Mouse (Mus musculus) heart, embryonic 11.5 days (tissue): Measurements from ENCODE around the gene Lypd6b. TPM values are rescaled to one million over a fixed set of nuclear protein-coding genes. Genes with fewer than 3 reads are reported as not detected.
A peak's percentile ranks its signal among the peaks of the same experiment; 100 is the strongest.

Experiments
- ATAC-seq: fragments of 200-750 bp; cut with Nextera tagmentation; replicated peaks from 2 replicates; pipeline ENCODE4 v1.8.0; 2017; ENCODE audit warnings: moderate library complexity; ENCODE audit not compliant: insufficient number of reproducible peaks, low FRiP score, low TSS enrichment
- H3K27ac ChIP-seq: fragments of 300-500 bp; sonication (generic); 2 replicates; pipeline ENCODE4 v1.5.1; 2014; ENCODE audit warnings: mild to moderate bottlenecking, low read depth, low read length
- H3K27me3 ChIP-seq: fragments of 300-500 bp; sonication (generic); 2 replicates; pipeline ENCODE4 v1.6.1; 2014; ENCODE audit warnings: mild to moderate bottlenecking, low read length, mixed read lengths; ENCODE audit not compliant: control insufficient read depth, insufficient read depth
- H3K36me3 ChIP-seq: fragments of 300-500 bp; sonication (generic); 2 replicates; pipeline ENCODE4 v1.6.1; 2014; ENCODE audit warnings: mild to moderate bottlenecking, low read length, moderate library complexity, mixed read lengths; ENCODE audit not compliant: control insufficient read depth, insufficient read depth
- H3K4me1 ChIP-seq: fragments of 300-500 bp; sonication (generic); 2 replicates; pipeline ENCODE4 v1.6.1; 2014; ENCODE audit warnings: low read length; ENCODE audit not compliant: control insufficient read depth, insufficient read depth
- H3K4me2 ChIP-seq: fragments of 300-500 bp; sonication (generic); 2 replicates; pipeline ENCODE4 v1.6.1; 2014; ENCODE audit warnings: mild to moderate bottlenecking, moderate library complexity
- H3K4me3 ChIP-seq: fragments of 300-500 bp; sonication (generic); 2 replicates; pipeline ENCODE4 v1.5.1; 2014; ENCODE audit warnings: low read depth, low read length
- H3K9ac ChIP-seq: fragments of 300-500 bp; sonication (generic); 2 replicates; pipeline ENCODE4 v1.6.1; 2014; ENCODE audit warnings: mild to moderate bottlenecking, low read depth, low read length, moderate library complexity
- H3K9me3 ChIP-seq: fragments of 300-500 bp; sonication (generic); replicated peaks from 2 replicates; pipeline ENCODE4 v1.6.1; 2016; ENCODE audit warnings: low read length; ENCODE audit not compliant: control insufficient read depth
- whole genome bisulfite sequencing: fragments of 180-500 bp; shearing (Covaris S2); extraction: QIAGEN DNeasy Blood & Tissue Kit; methylation state at CpG from one replicate; pipeline ENCODE4 v1.1.7; 2014; ENCODE audit not compliant: insufficient replicate concordance; 5-methylcytosine and 5-hydroxymethylcytosine counted together
- polyA plus RNA-seq: library from polyadenylated mRNA; unstranded; fragments of >200 nt; fragmentation: Nextera tagmentation; extraction: Ambion mirVana; gene quantifications from 2 replicates; pipeline ENCODE4 v1.2.1, GENCODE M21; 2014

Lypd6b gene
- polyA plus RNA-seq, 1 experiment from 2014 or later: 1.3 TPM

DNA sequence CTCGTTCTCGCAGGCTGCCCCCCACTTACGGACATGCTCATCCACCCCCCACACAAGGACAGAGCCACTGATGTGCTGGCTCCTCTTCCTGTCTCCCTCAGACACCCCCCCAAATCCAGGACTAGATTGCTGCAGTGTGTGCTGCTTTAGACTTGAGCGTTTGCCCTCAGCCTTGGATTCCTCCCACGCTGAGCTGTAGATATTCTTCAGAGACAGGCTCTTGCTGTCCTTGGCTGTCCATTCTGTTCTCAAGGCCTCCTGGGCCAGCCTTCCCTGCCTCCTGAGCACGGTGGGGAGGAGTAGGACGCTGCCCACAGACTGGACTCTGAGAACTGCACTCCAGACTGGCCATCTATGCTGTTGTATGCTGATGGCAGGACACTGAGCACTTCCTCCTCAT is 40.5 kb upstream of the Lypd6b start:
- no peak for ATAC-seq
- Histone ChIP-seq H3K4me1 (peaks cover 25% of the 10 kb centered on the region), H3K9ac (no peak overlapping the region), H3K9me3 (no peaks in the 10 kb centered on the region), H3K4me2 (no peak overlapping the region), H3K27ac (no peak overlapping the region), H3K27me3 (no peaks in the 10 kb centered on the region), H3K4me3 (no peak overlapping the region), H3K36me3 (no peaks in the 10 kb centered on the region)
- 65% methylated on average over 7 of the region's 7 CpGs for WGBS

GRCm38 (mm10) chr2:49747670-49748069 is 39.8 kb upstream of the Lypd6b start:
- Histone ChIP-seq H3K4me2 (no peak overlapping the region), H3K9me3 (no peaks in the 10 kb centered on the region), H3K27ac (no peak overlapping the region), H3K4me3 (no peak overlapping the region), H3K4me1 (peaks cover 25% of the 10 kb centered on the region), H3K27me3 (no peaks in the 10 kb centered on the region), H3K36me3 (no peaks in the 10 kb centered on the region), H3K9ac (no peak overlapping the region)
- ATAC-seq: no peak
- WGBS: 85% methylated on average over 2 of the region's 2 CpGs

DNA sequence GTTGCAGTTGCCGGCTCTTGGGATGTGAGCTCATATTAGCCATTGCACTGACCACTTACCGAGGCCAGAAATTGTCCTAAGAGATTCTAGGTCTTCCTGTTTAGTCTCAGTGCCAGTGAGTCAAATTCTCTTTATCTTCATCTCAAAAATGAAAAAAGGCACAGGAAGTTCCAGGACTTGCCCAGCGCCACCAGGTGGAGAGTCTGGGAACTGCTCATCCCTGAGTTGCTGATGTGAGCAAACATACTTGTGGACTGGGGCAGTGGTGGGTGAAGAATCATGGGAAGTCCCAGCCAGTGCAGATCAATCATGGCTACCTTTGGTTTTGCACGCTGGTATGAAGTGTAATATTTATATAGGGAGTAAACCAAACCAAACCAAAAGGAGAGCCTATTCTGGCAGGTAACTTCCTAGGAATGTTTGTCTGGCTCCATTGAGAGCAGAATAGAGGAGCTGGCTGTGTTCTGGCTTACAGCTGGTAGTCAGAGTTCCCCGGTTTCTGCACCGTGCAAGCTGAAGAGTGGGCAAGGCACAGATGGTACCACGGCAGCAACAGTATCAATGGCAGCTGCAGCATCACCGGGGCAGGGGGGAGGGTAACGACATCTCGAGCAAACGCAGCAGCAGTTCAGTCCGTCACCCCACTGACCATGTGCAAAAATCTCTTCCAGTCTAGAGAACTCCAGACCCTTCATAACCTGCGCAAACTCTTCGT is 38.7 kb upstream of the Lypd6b start:
- no peak for ATAC-seq
- H3K36me3 ChIP-seq: no peaks in the 10 kb centered on the region
- H3K9ac ChIP-seq: no peak overlapping the region
- H3K27ac ChIP-seq: no peak overlapping the region
- H3K27me3 ChIP-seq: no peaks in the 10 kb centered on the region
- 77% methylated on average over 14 of the region's 14 CpGs for WGBS
- H3K9me3 ChIP-seq: no peaks in the 10 kb centered on the region
- H3K4me3 ChIP-seq: no peak overlapping the region
- no peak overlapping the region for H3K4me2 ChIP-seq
- H3K4me1 ChIP-seq: peaks cover 25% of the 10 kb centered on the region

- H3K9me3 ChIP-seq: no peaks in the 10 kb centered on the region
- 47% methylated on average over 11 of the region's 11 CpGs for WGBS
- H3K4me2 ChIP-seq: peak overlapping the region; percentile 2; the same call in 1 of the 2 replicates
- no peak overlapping the region for H3K4me3 ChIP-seq
- ATAC-seq: no peak; the same call in 1 of the 2 replicates
- H3K36me3 ChIP-seq: no peaks in the 10 kb centered on the region
- peak overlapping the region; percentile 32; the same call in 1 of the 2 replicates for H3K27ac ChIP-seq
- H3K4me1 ChIP-seq: peaks cover 17% of the 10 kb centered on the region
- H3K27me3 ChIP-seq: no peaks in the 10 kb centered on the region
- H3K9ac ChIP-seq: no peak overlapping the region
Measured at GRCm38 (mm10) chr2:49749730-49750576, 37.5 kb upstream of the Lypd6b start.

DNA sequence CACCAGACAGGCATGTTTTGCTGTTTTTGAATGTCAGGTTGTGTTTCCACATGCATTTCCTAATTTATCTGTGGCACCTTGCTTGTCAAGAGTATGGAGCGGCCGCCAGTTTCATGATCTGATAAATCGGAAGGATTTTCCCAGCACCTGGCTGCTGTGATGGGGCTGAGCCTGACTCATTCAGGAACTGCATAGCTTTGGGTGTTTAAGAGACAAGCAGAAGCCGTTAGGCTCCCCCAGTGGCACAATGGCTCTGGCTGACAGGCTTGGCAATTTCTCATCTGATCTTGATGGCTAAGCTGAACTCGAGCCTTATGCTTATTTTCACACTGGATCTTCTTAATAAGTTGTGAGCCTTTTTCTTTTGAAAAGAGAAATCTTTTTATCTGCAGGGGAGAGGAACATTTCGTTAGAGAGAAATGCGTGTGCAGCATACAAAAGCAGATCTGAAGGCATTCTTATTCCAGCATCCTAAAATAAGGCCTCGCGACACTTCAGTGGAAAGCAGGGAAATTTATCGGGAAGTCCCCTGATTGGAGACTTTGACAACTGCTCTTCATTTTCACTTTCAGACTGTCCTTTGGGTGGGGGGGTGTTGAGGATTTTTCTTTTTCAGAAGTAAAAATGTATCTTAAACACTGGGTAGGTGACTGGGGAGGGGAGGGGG is 35.8 kb upstream of the Lypd6b start:
- 74% methylated on average over 10 of the region's 10 CpGs for WGBS
- Histone ChIP-seq H3K27ac (no peak overlapping the region), H3K9me3 (no peaks in the 10 kb centered on the region), H3K4me3 (no peak overlapping the region), H3K4me1 (peaks cover 10% of the 10 kb centered on the region; the same call in 1 of the 2 replicates), H3K4me2 (no peak overlapping the region), H3K27me3 (no peaks in the 10 kb centered on the region), H3K9ac (no peak overlapping the region), H3K36me3 (no peaks in the 10 kb centered on the region)
- no peak for ATAC-seq

DNA sequence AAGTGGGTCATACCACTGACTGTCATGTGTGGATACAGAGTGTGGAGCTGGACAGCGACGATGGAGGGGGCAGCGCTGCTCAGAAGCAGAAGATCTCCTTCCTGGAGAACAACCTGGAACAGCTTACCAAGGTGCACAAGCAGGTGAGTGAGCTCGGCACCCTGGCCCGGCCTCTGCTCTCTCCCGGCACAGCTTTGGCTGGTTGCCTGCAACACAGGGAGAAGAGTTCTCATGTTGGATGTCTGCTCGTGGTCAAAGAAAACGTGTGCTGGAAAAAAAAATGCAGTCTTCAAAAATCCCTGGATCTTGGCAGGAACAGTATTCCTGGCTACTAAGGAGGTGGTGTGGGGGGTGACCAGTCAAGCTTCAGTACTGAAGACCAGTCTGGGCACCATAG is 35.3 kb upstream of the Lypd6b start:
- H3K36me3 ChIP-seq: no peaks in the 10 kb centered on the region
- no peaks in the 10 kb centered on the region for H3K9me3 ChIP-seq
- H3K4me1 ChIP-seq: peaks cover 10% of the 10 kb centered on the region; the same call in 1 of the 2 replicates
- H3K9ac ChIP-seq: no peak overlapping the region
- H3K4me2 ChIP-seq: no peak overlapping the region
- H3K4me3 ChIP-seq: no peak overlapping the region
- no peak overlapping the region for H3K27ac ChIP-seq
- ATAC-seq: no peak
- 85% methylated on average over 8 of the region's 8 CpGs for WGBS
- H3K27me3 ChIP-seq: no peaks in the 10 kb centered on the region

DNA sequence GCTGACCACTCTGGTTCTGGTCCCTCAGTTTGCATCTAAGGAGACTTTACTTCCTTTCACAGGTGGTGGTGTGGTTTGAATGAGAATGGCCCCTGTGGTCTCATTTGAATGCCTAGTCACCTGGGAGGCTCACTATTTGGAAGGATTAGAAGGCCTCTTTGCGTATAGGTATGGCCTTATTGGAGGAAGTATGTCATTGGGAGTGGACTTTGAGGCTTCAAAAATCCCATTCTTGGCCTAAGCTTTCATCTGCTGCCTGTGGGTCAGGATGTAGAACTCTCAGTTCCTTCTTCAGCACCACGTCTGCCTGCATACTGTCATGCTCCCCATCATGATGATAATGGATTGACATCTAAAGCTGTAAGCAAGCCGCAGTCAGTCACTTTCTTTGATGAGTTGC is 34.4 kb upstream of the Lypd6b start:
- H3K4me3 ChIP-seq: no peak overlapping the region
- H3K4me1 ChIP-seq: peaks cover 10% of the 10 kb centered on the region; the same call in 1 of the 2 replicates
- H3K36me3 ChIP-seq: no peaks in the 10 kb centered on the region
- ATAC-seq: no peak
- H3K27me3 ChIP-seq: no peaks in the 10 kb centered on the region
- no peaks in the 10 kb centered on the region for H3K9me3 ChIP-seq
- H3K27ac ChIP-seq: no peak overlapping the region
- no peak overlapping the region for H3K9ac ChIP-seq
- WGBS: 77% methylated on average over 3 of the region's 3 CpGs
- no peak overlapping the region for H3K4me2 ChIP-seq

DNA sequence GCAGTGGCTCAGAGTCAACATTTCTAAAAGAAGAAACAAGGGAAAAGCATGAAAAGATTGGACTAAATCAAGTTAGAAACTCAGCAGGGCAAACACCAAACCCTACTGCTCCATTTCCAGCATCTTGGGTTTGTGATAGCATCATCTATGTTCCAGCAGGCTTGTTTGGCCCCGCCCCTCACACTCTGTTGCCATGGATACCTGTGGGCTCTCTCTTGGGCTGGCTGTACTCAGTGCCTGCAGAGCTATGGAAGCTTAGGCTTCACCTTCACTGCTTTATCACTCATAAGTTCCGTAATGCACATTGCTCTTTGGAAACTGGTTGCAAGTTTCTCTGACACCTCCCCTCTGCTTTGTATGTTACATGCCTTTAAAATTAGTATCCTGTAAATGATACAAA is 32.4 kb upstream of the Lypd6b start:
- H3K36me3 ChIP-seq: no peaks in the 10 kb centered on the region
- WGBS: 54% methylated on average over 2 of the region's 2 CpGs

More for the DNA sequence above, 32.4 kb upstream of the Lypd6b start:
- no peak overlapping the region for H3K9ac ChIP-seq
- no peak overlapping the region for H3K27ac ChIP-seq
- no peak overlapping the region for H3K4me2 ChIP-seq
- peaks cover 5% of the 10 kb centered on the region; the same call in 1 of the 2 replicates for H3K4me1 ChIP-seq
- H3K9me3 ChIP-seq: no peaks in the 10 kb centered on the region
- no peaks in the 10 kb centered on the region for H3K27me3 ChIP-seq
- H3K4me3 ChIP-seq: no peak overlapping the region
- no peak for ATAC-seq
